19 mouse cellular contexts compared by ENCODE assay signal in genomic region chr4:155467237-155468010, GRCm38 (mm10). TPM values are rescaled to one million over a fixed set of nuclear protein-coding genes. Genes with fewer than 3 reads are reported as not detected.
"Had no signal": no experiment of that assay in that cellular context is flagged by ENCODE, and none has a peak within 500 bp of the region (broad histone marks: within the 10 kb centered on the region; RNA-seq: fewer than 3 reads in every experiment).

No protein-coding gene starts in this region.

- H3K4me3 ChIP-seq: neural tube, embryonic 13.5 days; neural tube, embryonic 15.5 days; stomach, embryonic 15.5 days had no signal

- H3K9me3 ChIP-seq: neural tube, embryonic 13.5 days; neural tube, embryonic 15.5 days; stomach, embryonic 15.5 days had no signal

- H3K36me3 ChIP-seq: neural tube, embryonic 13.5 days; neural tube, embryonic 15.5 days; stomach, embryonic 15.5 days had no signal

- H3K4me1 ChIP-seq: neural tube, embryonic 15.5 days had no signal

- DNase-seq: retina, postnatal 1 day; right cerebral cortex, adult 18-20 months; right cerebral cortex, postnatal 14 days; right cerebral cortex, postnatal 25 days; right cerebral cortex, postnatal 4 days; spleen, adult 18-20 months; thymus, adult 18-20 months; thymus, adult 2 months; thymus, postnatal 14 days; thymus, postnatal 25 days; thymus, postnatal 36 days; thymus, postnatal 4 days had no signal

- H3K9ac ChIP-seq: neural tube, embryonic 13.5 days; neural tube, embryonic 15.5 days; stomach, embryonic 15.5 days had no signal

- H3K27ac ChIP-seq: neural tube, embryonic 13.5 days; neural tube, embryonic 15.5 days; stomach, embryonic 15.5 days; stomach, postnatal 0 days had no signal

- H3K4me2 ChIP-seq: neural tube, embryonic 13.5 days; neural tube, embryonic 15.5 days; stomach, embryonic 15.5 days had no signal

RNA-seq across cellular contexts. Expression of gene Tmem52, which starts 1.5 kb away (rescaled TPM):
- total RNA-seq: neutrophil, adult 5-6 weeks had no signal
- polyA plus RNA-seq: neural tube, embryonic 13.5 days; neural tube, embryonic 14.5 days; stomach, embryonic 14.5 days; stomach, postnatal 0 days had no signal
